In genomic region chr17:7009901-7010300, GRCm38 (mm10) we compare ENCODE assay signal across 10 mouse cellular contexts. TPM values are rescaled to one million over a fixed set of nuclear protein-coding genes. Genes with fewer than 3 reads are reported as not detected.
"Had no signal": no experiment of that assay in that cellular context is flagged by ENCODE, and none has a peak within 500 bp of the region (broad histone marks: within the 10 kb centered on the region; RNA-seq: fewer than 3 reads in every experiment).

No protein-coding gene starts in this region.

RNA-seq across cellular contexts. Expression of gene Gm1604a, which starts 15.5 kb away (rescaled TPM):
- polyA plus RNA-seq: kidney, embryonic 16.5 days; limb, embryonic 11.5 days; limb, embryonic 15.5 days; liver, embryonic 11.5 days; lung, embryonic 15.5 days; midbrain, embryonic 10.5 days; midbrain, embryonic 13.5 days; neural tube, embryonic 12.5 days; stomach, embryonic 14.5 days; stomach, postnatal 0 days had no signal

RNA-seq across cellular contexts. Expression of gene Gm49721, which starts 31.2 kb away (rescaled TPM):
- polyA plus RNA-seq: limb, embryonic 15.5 days had no signal
